Mouse (Mus musculus): ENCODE results near the gene Chil1. TPM values are rescaled to one million over a fixed set of nuclear protein-coding genes. Genes with fewer than 3 reads are reported as not detected.

The Chil1 gene
- polyA plus RNA-seq, 1 experiment: 0.08 TPM

DNA sequence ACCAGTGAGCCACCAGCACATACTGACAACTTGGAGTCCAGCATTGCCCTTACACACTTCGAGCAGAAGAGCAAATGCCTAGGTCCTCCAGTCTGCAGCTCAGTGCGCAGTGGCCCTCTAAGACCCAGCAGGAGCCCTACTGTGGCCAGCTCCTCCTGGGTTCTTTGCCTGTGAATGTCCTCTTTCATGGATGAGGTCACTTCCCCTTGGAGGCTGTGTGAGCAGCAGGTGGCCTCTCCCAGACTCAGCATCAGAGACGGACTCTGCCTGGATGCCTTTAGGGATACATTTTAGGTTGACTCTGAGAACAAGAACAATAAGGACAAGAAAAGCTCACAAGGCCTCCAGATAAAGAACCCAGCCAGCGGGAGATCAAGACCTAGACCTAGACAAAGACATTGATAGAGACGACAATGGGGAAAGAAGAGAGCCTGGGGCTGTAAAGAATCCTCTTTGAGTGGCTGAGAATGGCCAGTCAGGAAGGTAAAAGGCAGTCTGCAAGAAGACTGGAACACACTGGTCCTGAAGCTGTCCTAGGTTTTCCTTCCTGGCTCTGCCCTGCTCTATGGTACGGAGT, 28.3 kb downstream of the Chil1 start:
- no peak for TF ChIP-seq MYOG (IDR thresholded peaks at IDR 0.05; ENCODE audit: control insufficient read depth, extremely low read depth, insufficient read length)
- TF ChIP-seq FOSL1 (IDR thresholded peaks at IDR 0.05; ENCODE audit: insufficient read depth, low read length, poor library complexity, severe bottlenecking): no peak
- TF ChIP-seq MYOD1 (IDR thresholded peaks at IDR 0.05; ENCODE audit: control insufficient read depth, insufficient read length, low read depth): no peak
- TF ChIP-seq CEBPB (IDR thresholded peaks at IDR 0.05; ENCODE audit: low read depth): no peak
- no peak for TF ChIP-seq USF1 (IDR thresholded peaks at IDR 0.05; ENCODE audit: low read depth)
- no peak for TF ChIP-seq CTCF (IDR thresholded peaks at IDR 0.05; ENCODE audit: control insufficient read depth, insufficient read depth, insufficient read length)
- TF ChIP-seq MAX (IDR thresholded peaks at IDR 0.05): no peak
- Histone ChIP-seq H3K79me2 (ENCODE audit: control insufficient read depth, insufficient read depth) (no peaks in the 10 kb centered on the region), H3ac (ENCODE audit: control insufficient read depth, insufficient read length, low read depth) (no peak overlapping the region), H3K27me3 (ENCODE audit: control insufficient read depth, insufficient read depth, insufficient read length) (peaks cover 4% of the 10 kb centered on the region), H3K36me3 (ENCODE audit: control insufficient read depth, insufficient read depth) (no peaks in the 10 kb centered on the region), H3K79me3 (ENCODE audit: low read depth) (no peaks in the 10 kb centered on the region), H3K4me3 (ENCODE audit: insufficient read depth, poor library complexity, severe bottlenecking) (no peak overlapping the region)

DNA sequence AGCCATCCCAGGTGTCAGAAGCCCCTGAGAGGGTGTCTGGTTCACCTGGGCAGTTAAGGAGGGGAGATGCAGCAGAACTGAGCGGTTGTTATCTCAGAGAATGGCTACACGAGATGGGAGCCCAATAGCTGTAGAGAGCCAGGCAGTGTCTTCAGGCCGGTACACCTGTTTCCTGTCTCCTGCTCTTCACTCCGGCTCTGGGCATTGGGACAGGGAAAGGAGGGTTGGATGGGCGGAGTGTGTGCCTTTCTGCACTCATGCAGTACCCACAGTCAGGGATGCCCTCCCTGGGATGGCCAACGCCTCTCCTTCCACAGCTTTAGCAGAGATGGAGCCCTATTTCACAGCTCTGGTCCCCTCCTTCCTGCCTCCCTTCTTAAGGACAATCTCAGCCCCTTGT, 29.1 kb downstream of the Chil1 start:
- no peak overlapping the region for H3K4me3 ChIP-seq (ENCODE audit: insufficient read depth, poor library complexity, severe bottlenecking)
- TF ChIP-seq USF1 (IDR thresholded peaks at IDR 0.05; ENCODE audit: low read depth): no peak
- TF ChIP-seq MAX (IDR thresholded peaks at IDR 0.05): no peak
- no peak for TF ChIP-seq FOSL1 (IDR thresholded peaks at IDR 0.05; ENCODE audit: insufficient read depth, low read length, poor library complexity, severe bottlenecking)
- TF ChIP-seq CTCF (IDR thresholded peaks at IDR 0.05; ENCODE audit: control insufficient read depth, insufficient read depth, insufficient read length): no peak
- no peak for TF ChIP-seq CEBPB (IDR thresholded peaks at IDR 0.05; ENCODE audit: low read depth)
- TF ChIP-seq MYOD1 (IDR thresholded peaks at IDR 0.05; ENCODE audit: control insufficient read depth, insufficient read length, low read depth): no peak
- TF ChIP-seq MYOG (IDR thresholded peaks at IDR 0.05; ENCODE audit: control insufficient read depth, extremely low read depth, insufficient read length): no peak
- H3ac ChIP-seq (ENCODE audit: control insufficient read depth, insufficient read length, low read depth): no peak overlapping the region
- no peaks in the 10 kb centered on the region for H3K79me3 ChIP-seq (ENCODE audit: low read depth)
- H3K27me3 ChIP-seq (ENCODE audit: control insufficient read depth, insufficient read depth, insufficient read length): peaks cover 4% of the 10 kb centered on the region
- H3K79me2 ChIP-seq (ENCODE audit: control insufficient read depth, insufficient read depth): no peaks in the 10 kb centered on the region
- H3K36me3 ChIP-seq (ENCODE audit: control insufficient read depth, insufficient read depth): no peaks in the 10 kb centered on the region

DNA sequence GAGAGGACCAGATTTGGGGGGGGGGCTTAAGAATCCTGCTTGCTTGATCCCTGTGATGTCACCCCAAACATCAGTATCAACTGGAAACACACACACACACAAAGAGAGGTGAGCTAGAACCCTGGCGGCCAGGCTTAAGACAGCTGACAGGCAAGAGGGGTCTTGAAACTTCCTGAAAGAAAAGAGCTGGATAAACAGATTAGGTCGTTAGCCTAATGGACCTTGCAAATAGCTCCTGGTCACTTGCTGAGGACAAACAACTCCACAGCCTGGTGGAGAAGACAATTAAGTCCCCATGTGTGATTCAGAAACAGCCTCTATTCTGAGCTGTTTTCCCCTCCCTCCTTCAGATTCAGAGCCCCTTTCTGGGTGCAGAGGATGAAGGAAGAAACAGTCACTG, 29.7 kb downstream of the Chil1 start:
- Histone ChIP-seq H3K79me2 (ENCODE audit: control insufficient read depth, insufficient read depth) (no peaks in the 10 kb centered on the region), H3ac (ENCODE audit: control insufficient read depth, insufficient read length, low read depth) (no peak overlapping the region), H3K4me3 (ENCODE audit: insufficient read depth, poor library complexity, severe bottlenecking) (no peak overlapping the region), H3K36me3 (ENCODE audit: control insufficient read depth, insufficient read depth) (no peaks in the 10 kb centered on the region), H3K27me3 (ENCODE audit: control insufficient read depth, insufficient read depth, insufficient read length) (peaks cover 4% of the 10 kb centered on the region), H3K79me3 (ENCODE audit: low read depth) (no peaks in the 10 kb centered on the region)
- TF ChIP-seq MYOD1 (IDR thresholded peaks at IDR 0.05; ENCODE audit: control insufficient read depth, insufficient read length, low read depth) (no peak), MYOG (IDR thresholded peaks at IDR 0.05; ENCODE audit: control insufficient read depth, extremely low read depth, insufficient read length) (no peak), FOSL1 (IDR thresholded peaks at IDR 0.05; ENCODE audit: insufficient read depth, low read length, poor library complexity, severe bottlenecking) (no peak), CEBPB (IDR thresholded peaks at IDR 0.05; ENCODE audit: low read depth) (no peak), CTCF (IDR thresholded peaks at IDR 0.05; ENCODE audit: control insufficient read depth, insufficient read depth, insufficient read length) (no peak), USF1 (IDR thresholded peaks at IDR 0.05; ENCODE audit: low read depth) (no peak)

DNA sequence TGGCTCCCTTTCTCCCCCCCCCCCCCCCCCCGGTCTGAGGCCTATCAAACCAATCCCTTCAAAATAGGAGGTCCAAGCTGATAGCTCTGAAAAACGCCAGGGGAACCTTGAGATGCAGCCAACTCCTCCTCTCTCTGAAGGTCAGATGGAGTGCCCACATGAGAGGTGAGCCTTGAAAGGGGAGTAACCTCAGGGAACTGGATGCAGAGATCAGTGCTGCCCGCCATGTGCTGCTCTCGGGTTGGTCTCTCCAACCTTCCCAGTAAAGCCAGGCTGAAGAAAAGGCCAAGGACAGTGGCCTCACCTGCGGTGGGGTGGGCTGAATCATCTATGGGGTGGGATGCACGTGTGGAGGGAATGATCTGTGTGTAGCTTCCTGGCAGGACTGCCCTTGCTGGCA, 30.4 kb downstream of the Chil1 start:
- no peaks in the 10 kb centered on the region for H3K36me3 ChIP-seq (ENCODE audit: control insufficient read depth, insufficient read depth)
- H3K79me2 ChIP-seq (ENCODE audit: control insufficient read depth, insufficient read depth): no peaks in the 10 kb centered on the region
- no peaks in the 10 kb centered on the region for H3K79me3 ChIP-seq (ENCODE audit: low read depth)
- no peak for TF ChIP-seq MAX (IDR thresholded peaks at IDR 0.05)
- TF ChIP-seq CTCF (IDR thresholded peaks at IDR 0.05; ENCODE audit: control insufficient read depth, insufficient read depth, insufficient read length): no peak
- no peak for TF ChIP-seq MYOD1 (IDR thresholded peaks at IDR 0.05; ENCODE audit: control insufficient read depth, insufficient read length, low read depth)
- no peak for TF ChIP-seq FOSL1 (IDR thresholded peaks at IDR 0.05; ENCODE audit: insufficient read depth, low read length, poor library complexity, severe bottlenecking)
- TF ChIP-seq USF1 (IDR thresholded peaks at IDR 0.05; ENCODE audit: low read depth): no peak
- peaks cover 4% of the 10 kb centered on the region for H3K27me3 ChIP-seq (ENCODE audit: control insufficient read depth, insufficient read depth, insufficient read length)
- no peak overlapping the region for H3K4me3 ChIP-seq (ENCODE audit: insufficient read depth, poor library complexity, severe bottlenecking)
- H3ac ChIP-seq (ENCODE audit: control insufficient read depth, insufficient read length, low read depth): no peak overlapping the region

DNA sequence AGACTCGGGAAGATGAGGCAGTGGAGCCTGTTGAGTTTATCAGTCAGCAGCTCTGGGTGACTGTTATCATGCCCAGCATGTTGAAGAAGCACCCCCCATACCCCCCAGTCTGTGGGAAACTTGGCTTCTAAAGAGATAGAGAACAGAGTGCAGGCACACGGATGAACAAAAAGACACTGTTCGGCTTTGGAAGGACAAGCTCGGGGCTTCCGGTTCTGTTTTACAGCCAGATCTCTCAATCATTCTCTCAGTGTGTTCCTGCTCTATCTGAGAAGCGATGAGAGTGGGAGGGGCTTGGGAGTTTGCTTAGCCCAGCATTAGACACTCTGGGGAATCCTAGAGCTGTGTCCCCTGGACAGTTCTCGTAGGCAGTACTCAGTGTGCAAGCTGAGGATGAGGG, 31.4 kb downstream of the Chil1 start:
- no peaks in the 10 kb centered on the region for H3K36me3 ChIP-seq (ENCODE audit: control insufficient read depth, insufficient read depth)
- H3ac ChIP-seq (ENCODE audit: control insufficient read depth, insufficient read length, low read depth): no peak overlapping the region
- peaks cover 4% of the 10 kb centered on the region for H3K27me3 ChIP-seq (ENCODE audit: control insufficient read depth, insufficient read depth, insufficient read length)
- no peaks in the 10 kb centered on the region for H3K79me3 ChIP-seq (ENCODE audit: low read depth)
- no peak overlapping the region for H3K4me3 ChIP-seq (ENCODE audit: insufficient read depth, poor library complexity, severe bottlenecking)
- TF ChIP-seq CTCF (IDR thresholded peaks at IDR 0.05; ENCODE audit: control insufficient read depth, insufficient read depth, insufficient read length) (no peak), MYOD1 (IDR thresholded peaks at IDR 0.05; ENCODE audit: control insufficient read depth, insufficient read length, low read depth) (no peak), CEBPB (IDR thresholded peaks at IDR 0.05; ENCODE audit: low read depth) (no peak), USF1 (IDR thresholded peaks at IDR 0.05; ENCODE audit: low read depth) (no peak), FOSL1 (IDR thresholded peaks at IDR 0.05; ENCODE audit: insufficient read depth, low read length, poor library complexity, severe bottlenecking) (no peak), MYOG (IDR thresholded peaks at IDR 0.05; ENCODE audit: control insufficient read depth, extremely low read depth, insufficient read length) (no peak), MAX (IDR thresholded peaks at IDR 0.05) (no peak)
- no peaks in the 10 kb centered on the region for H3K79me2 ChIP-seq (ENCODE audit: control insufficient read depth, insufficient read depth)

DNA sequence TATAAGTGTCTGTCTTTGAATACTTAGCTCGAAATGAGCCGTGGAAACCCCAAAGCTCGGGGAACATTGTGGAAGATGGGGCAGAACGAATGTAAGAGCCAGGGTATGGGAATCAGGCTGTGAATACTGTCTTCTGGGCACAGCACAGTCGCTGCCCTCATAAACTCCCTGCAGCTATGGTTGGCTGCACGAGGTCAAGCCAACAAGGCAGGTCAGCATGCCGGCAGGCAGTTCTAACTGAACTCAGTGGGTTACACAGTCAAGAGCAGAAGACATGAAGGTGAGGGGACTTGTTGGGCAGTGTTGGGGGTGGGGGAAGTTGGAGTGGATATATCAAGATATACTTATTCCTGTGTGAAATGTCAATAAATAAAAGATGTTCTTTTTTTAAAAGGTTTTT, 33.1 kb downstream of the Chil1 start:
- TF ChIP-seq CTCF (IDR thresholded peaks at IDR 0.05; ENCODE audit: control insufficient read depth, insufficient read depth, insufficient read length) (no peak), FOSL1 (IDR thresholded peaks at IDR 0.05; ENCODE audit: insufficient read depth, low read length, poor library complexity, severe bottlenecking) (no peak), USF1 (IDR thresholded peaks at IDR 0.05; ENCODE audit: low read depth) (no peak), MYOG (IDR thresholded peaks at IDR 0.05; ENCODE audit: control insufficient read depth, extremely low read depth, insufficient read length) (no peak), MAX (IDR thresholded peaks at IDR 0.05) (no peak), MYOD1 (IDR thresholded peaks at IDR 0.05; ENCODE audit: control insufficient read depth, insufficient read length, low read depth) (no peak), CEBPB (IDR thresholded peaks at IDR 0.05; ENCODE audit: low read depth) (no peak)
- Histone ChIP-seq H3K27me3 (ENCODE audit: control insufficient read depth, insufficient read depth, insufficient read length) (peaks cover 4% of the 10 kb centered on the region), H3ac (ENCODE audit: control insufficient read depth, insufficient read length, low read depth) (no peak overlapping the region), H3K4me3 (ENCODE audit: insufficient read depth, poor library complexity, severe bottlenecking) (no peak overlapping the region), H3K79me2 (ENCODE audit: control insufficient read depth, insufficient read depth) (no peaks in the 10 kb centered on the region), H3K36me3 (ENCODE audit: control insufficient read depth, insufficient read depth) (no peaks in the 10 kb centered on the region), H3K79me3 (ENCODE audit: low read depth) (no peaks in the 10 kb centered on the region)
